Mouse (Mus musculus): ENCODE data around the gene Tmem163. TPM values are rescaled to one million over a fixed set of nuclear protein-coding genes. Genes with fewer than 3 reads are reported as not detected.

Tmem163 gene
- polyA plus RNA-seq (2016; fragmentation: Nextera tagmentation; extraction: Ambion mirVana): 12.4 and 28.8 TPM in 2 replicates

DNA sequence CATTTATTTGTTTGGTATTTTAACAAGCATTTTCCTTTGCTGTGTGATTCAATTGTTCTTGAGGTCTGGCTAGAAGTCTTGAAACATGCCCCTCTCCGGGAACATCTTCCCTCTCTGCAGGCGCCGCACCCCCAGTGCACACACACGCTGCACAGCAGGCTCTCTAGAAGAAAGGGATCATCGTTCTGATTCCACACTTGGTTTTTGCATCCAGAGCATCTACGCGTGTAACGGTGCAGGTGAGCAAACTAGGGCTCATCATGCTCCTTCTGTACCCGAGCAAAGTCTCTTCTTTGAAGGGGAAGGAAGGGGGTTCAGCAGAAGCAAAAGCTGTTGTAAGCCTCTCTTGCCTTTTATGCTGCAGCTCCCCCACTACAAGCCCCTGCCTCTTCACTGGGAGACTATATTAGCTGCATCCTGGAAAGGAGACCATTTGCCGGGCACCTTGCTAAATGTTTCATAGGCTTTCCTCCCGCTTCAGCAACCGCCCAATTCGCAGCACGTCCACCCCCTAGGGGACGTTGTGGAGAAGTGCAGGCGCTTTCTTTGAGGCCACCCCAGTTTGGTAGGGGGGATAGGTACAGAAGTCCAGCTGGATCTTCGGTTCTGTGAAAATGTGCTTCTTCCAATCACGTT is at the start of gene Tmem163:
Gene Tmem163 (minus strand): TSS at position 51 of the 636 bp plus-strand sequence.
- H3K9me3 ChIP-seq: no peaks in the 10 kb centered on the region
- peak within 1 kb of the TSS; percentile 64 for H3K4me3 ChIP-seq
- peak within 1 kb of the TSS; percentile 86 for H3K27ac ChIP-seq
- peaks cover 56% of the 10 kb centered on the region for H3K27me3 ChIP-seq (ENCODE audit: insufficient read depth, poor library complexity, severe bottlenecking)
- DNase-seq (ENCODE audit: low spot score): peak; percentile 67
- WGBS: 12% methylated on average over 18 of the region's 18 CpGs
- peaks cover 32% of the 10 kb centered on the region for H3K4me1 ChIP-seq (replicated peaks)
- H3K36me3 ChIP-seq: no peaks in the 10 kb centered on the region

GRCm38 (mm10) chr1:127729096-127729495 is 49.7 kb upstream of the Tmem163 start, which contains the start of gene Acmsd:
Acmsd (plus strand) TSS chr1:127729413.
- no peak within 1 kb of the TSS for H3K27ac ChIP-seq
- no peaks in the 10 kb centered on the region for H3K27me3 ChIP-seq (ENCODE audit: insufficient read depth, poor library complexity, severe bottlenecking)
- no peaks in the 10 kb centered on the region for H3K36me3 ChIP-seq
- no peak within 1 kb of the TSS for H3K4me3 ChIP-seq
- H3K9me3 ChIP-seq: peaks cover 4% of the 10 kb centered on the region; the same call in 1 of the 2 replicates
- 0 out of 2 replicates have a peak, but pooled peaks cover 3% of the 10 kb centered on the region for H3K4me1 ChIP-seq (replicated peaks)
- no peak for DNase-seq (ENCODE audit: low spot score)
- WGBS: 90% methylated on average over 4 of the region's 4 CpGs

DNA sequence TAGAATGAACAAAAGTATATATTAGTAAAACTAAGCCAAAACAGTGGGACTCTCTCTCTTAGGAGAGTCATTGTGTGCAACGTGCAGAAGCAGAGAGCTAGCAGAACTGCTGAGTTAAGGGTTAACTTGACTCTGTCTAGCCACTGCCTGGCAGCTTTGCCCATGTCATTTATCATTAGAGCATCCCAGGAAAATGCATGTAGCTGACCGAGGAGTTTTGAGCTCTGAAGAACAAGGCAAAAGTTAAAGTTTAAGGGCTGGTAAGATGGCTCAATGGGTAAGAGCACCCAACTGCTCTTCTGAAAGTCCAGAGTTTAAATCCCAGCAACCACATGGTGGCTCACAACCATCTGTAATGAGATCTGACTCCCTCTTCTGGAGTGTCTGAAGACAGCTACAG is 44.2 kb upstream of the Tmem163 start:
- Histone ChIP-seq H3K9me3 (peaks cover under 1% of the 10 kb centered on the region; the same call in 1 of the 2 replicates), H3K4me3 (no peak overlapping the region), H3K27me3 (ENCODE audit: insufficient read depth, poor library complexity, severe bottlenecking) (no peaks in the 10 kb centered on the region), H3K4me1 (replicated peaks) (no peaks in the 10 kb centered on the region), H3K27ac (no peak overlapping the region), H3K36me3 (no peaks in the 10 kb centered on the region)
- no peak for DNase-seq (ENCODE audit: low spot score)
- WGBS: 72% methylated on average over 2 of the region's 2 CpGs

DNA sequence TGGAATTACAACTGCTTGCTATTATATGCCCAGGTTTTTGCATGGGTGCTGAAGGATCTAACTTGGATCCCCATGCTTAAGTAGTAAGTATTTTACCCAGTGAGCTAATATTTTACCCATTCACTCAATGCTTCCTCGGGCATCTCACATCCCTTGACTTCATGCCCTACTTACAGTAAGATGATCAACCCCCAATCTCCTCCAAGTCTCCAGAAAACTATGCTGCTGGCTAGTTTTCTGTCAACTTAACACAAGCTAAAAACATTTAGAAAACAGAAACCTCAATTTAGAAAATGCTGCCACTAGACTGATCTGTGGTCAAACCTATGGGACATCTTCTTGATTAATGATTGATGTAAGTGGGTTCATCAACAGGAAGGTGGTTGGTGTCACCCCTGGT is 38.9 kb upstream of the Tmem163 start:
- H3K27me3 ChIP-seq (ENCODE audit: insufficient read depth, poor library complexity, severe bottlenecking): no peaks in the 10 kb centered on the region
- H3K9me3 ChIP-seq: no peaks in the 10 kb centered on the region
- no peak for DNase-seq (ENCODE audit: low spot score)
- H3K36me3 ChIP-seq: no peaks in the 10 kb centered on the region
- 89% methylated on average over 1 of the region's 1 CpGs for WGBS
- no peak overlapping the region for H3K4me3 ChIP-seq
- H3K27ac ChIP-seq: no peak overlapping the region
- H3K4me1 ChIP-seq (replicated peaks): no peaks in the 10 kb centered on the region

DNA sequence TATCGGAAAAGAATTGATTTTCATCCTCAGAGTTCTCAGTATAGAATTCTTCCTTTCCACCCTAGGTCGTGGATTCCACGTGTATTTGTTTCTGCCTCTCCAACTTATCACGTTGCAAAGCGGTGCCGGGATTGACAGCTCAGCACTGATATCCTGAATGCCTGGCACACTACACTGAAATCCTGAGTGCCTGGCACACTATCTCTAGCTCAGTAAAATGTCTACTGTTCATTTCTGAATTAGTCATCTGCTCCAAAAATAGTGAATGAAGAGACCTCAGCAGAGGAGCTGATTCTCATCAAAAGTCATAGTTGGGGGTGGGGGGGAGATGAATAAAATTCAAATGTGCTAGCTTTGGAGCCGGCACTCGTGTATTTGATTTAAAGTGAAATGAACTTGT is 37.1 kb upstream of the Tmem163 start:
- Histone ChIP-seq H3K4me3 (no peak overlapping the region), H3K9me3 (no peaks in the 10 kb centered on the region), H3K27me3 (ENCODE audit: insufficient read depth, poor library complexity, severe bottlenecking) (no peaks in the 10 kb centered on the region), H3K36me3 (no peaks in the 10 kb centered on the region), H3K4me1 (replicated peaks) (no peaks in the 10 kb centered on the region), H3K27ac (no peak overlapping the region)
- no peak for DNase-seq (ENCODE audit: low spot score)
- 95% methylated on average over 8 of the region's 8 CpGs for WGBS

DNA sequence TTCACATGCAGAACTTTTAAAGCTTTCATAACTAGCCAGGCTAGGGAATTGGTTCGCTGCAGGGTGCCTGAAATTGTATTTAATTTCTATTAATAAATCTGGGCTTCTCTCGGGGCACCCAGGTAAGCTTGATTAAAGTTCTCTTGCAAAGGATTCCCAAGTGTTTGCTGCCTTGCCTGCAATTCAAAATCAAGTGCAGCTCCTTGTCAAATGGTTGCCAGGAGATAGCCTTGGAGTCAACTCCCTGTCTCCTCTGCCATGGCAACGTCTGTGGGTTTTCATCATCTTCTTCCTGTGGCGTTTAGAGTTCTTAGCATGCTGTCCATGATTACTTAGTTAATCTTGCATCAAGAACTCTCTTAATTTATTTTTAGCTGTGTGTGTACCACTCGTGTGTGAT is 26.9 kb upstream of the Tmem163 start:
- Histone ChIP-seq H3K27ac (no peak overlapping the region), H3K9me3 (no peaks in the 10 kb centered on the region), H3K4me3 (no peak overlapping the region), H3K27me3 (ENCODE audit: insufficient read depth, poor library complexity, severe bottlenecking) (no peaks in the 10 kb centered on the region), H3K36me3 (no peaks in the 10 kb centered on the region), H3K4me1 (replicated peaks) (no peaks in the 10 kb centered on the region)
- DNase-seq (ENCODE audit: low spot score): no peak
- 85% methylated on average over 5 of the region's 5 CpGs for WGBS

DNA sequence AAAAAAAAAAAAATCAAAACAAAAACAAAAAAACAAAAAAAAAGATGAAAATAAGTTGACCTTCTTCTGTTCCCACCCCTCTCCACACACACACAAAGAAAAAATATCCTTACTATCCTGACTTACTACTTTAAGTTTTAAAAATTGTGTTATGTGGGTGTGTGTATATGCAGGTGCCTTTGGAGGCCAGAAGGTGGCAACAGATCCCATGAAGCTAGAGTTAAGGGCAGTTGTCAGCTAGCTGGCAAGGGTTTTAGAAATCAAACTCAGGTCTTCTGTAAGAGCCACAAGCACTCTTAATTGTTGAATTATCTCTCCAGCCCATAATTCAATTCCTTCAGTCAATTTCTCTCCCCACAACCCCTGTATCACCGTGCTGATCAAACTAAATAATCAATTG is 22.8 kb upstream of the Tmem163 start:
- H3K36me3 ChIP-seq: no peaks in the 10 kb centered on the region
- H3K9me3 ChIP-seq: no peaks in the 10 kb centered on the region
- no peak overlapping the region for H3K4me3 ChIP-seq
- no peaks in the 10 kb centered on the region for H3K27me3 ChIP-seq (ENCODE audit: insufficient read depth, poor library complexity, severe bottlenecking)
- no peaks in the 10 kb centered on the region for H3K4me1 ChIP-seq (replicated peaks)
- no peak overlapping the region for H3K27ac ChIP-seq
- no peak for DNase-seq (ENCODE audit: low spot score)
- 74% methylated on average over 1 of the region's 1 CpGs for WGBS

DNA sequence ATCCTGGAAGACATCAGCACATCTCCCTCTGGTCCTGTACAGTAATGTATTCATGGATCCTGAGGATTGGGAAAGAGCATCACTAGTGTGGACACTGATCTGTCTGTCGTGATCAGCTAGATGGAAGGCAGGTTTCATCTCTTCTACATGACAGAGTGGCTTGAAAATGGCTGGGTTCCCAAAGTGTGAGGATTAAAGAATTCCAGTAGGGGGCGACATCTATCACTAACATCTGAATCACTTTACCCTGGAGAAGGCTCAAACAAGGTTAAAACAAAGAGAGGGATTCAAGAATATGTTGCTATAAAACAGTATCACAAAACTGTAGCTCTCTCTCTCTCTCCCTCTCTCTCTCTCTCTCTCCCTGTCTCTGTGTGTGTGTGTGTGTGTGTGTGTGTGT is 17.2 kb upstream of the Tmem163 start:
- Histone ChIP-seq H3K9me3 (no peaks in the 10 kb centered on the region), H3K27me3 (ENCODE audit: insufficient read depth, poor library complexity, severe bottlenecking) (no peaks in the 10 kb centered on the region), H3K4me3 (no peak overlapping the region), H3K36me3 (no peaks in the 10 kb centered on the region), H3K27ac (no peak overlapping the region), H3K4me1 (replicated peaks) (no peaks in the 10 kb centered on the region)
- WGBS: 24% methylated on average over 2 of the region's 2 CpGs
- no peak for DNase-seq (ENCODE audit: low spot score)

GRCm38 (mm10) chr1:127677661-127678580 is 1.4 kb downstream of the Tmem163 start:
- H3K36me3 ChIP-seq: no peaks in the 10 kb centered on the region
- H3K4me1 ChIP-seq (replicated peaks): peaks cover 32% of the 10 kb centered on the region
- peak overlapping the region; percentile 64 for H3K4me3 ChIP-seq
- peak overlapping the region; percentile 86 for H3K27ac ChIP-seq
- DNase-seq (ENCODE audit: low spot score): peak; percentile 58
- H3K9me3 ChIP-seq: no peaks in the 10 kb centered on the region
- 1% methylated on average over 64 of the region's 64 CpGs for WGBS
- H3K27me3 ChIP-seq (ENCODE audit: insufficient read depth, poor library complexity, severe bottlenecking): peaks cover 69% of the 10 kb centered on the region

- WGBS: under 1% methylated on average over 44 of the region's 44 CpGs
- Histone ChIP-seq H3K4me1 (replicated peaks) (peaks cover 32% of the 10 kb centered on the region), H3K9me3 (no peaks in the 10 kb centered on the region), H3K27ac (peak overlapping the region; percentile 86), H3K4me3 (peak overlapping the region; percentile 64), H3K27me3 (ENCODE audit: insufficient read depth, poor library complexity, severe bottlenecking) (peaks cover 71% of the 10 kb centered on the region), H3K36me3 (no peaks in the 10 kb centered on the region)
- peak; percentile 67 for DNase-seq (ENCODE audit: low spot score)
Measured at GRCm38 (mm10) chr1:127677131-127677631, 2.2 kb downstream of the Tmem163 start.

DNA sequence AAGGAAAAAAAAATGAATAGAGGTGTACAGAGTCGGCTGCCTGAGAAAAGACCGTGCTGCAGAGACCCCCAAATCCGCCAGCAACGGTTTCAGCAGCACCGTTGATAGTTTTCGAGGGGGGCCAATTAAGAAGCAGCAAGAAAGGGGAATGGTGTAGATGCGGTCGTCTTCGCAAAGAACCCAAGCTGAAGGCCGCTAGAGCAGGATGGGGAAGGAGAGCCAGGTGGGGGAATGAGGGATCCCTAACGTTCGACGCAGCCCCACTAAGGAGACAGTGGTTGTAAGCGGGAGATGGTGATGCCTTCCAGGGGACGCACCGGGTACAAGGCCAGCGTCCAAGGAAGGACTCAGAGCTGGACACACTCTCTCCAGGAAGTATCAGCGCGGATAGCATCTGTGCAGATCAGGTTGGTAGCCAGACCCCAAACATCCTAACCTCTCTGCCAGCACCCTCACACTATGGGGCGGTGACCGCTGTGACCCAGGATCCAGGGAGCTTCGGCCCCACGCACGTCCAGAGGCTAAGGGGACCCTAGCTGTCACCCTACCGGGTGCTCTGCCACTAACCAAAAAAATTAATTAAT is 2.7 kb downstream of the Tmem163 start:
- H3K4me1 ChIP-seq (replicated peaks): peaks cover 32% of the 10 kb centered on the region
- peak; percentile 39 for DNase-seq (ENCODE audit: low spot score)
- H3K27me3 ChIP-seq (ENCODE audit: insufficient read depth, poor library complexity, severe bottlenecking): peaks cover 73% of the 10 kb centered on the region
- WGBS: 4% methylated on average over 25 of the region's 25 CpGs
- H3K9me3 ChIP-seq: no peaks in the 10 kb centered on the region
- no peaks in the 10 kb centered on the region for H3K36me3 ChIP-seq
- H3K4me3 ChIP-seq: peak overlapping the region; percentile 64
- H3K27ac ChIP-seq: peak overlapping the region; percentile 86

DNA sequence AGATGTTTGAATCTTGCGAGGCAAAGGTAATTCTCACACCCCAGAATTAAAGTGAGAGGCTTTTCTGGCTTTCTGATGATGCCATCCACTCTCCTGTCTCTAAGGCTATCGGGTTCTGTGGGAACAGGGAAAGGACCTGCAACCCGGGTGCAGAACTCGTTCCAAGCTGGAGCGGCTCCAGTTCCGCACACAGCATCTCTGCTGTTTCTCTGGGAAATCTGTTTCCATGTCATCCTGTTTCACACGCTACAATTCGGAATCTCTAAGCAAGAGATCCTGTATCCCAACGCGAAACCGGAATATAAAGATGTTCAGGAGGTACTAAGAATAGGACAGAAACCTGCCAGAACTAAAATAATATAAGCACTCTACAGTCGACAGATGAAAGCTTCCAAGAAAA is 3.2 kb downstream of the Tmem163 start:
- Histone ChIP-seq H3K9me3 (no peaks in the 10 kb centered on the region), H3K4me1 (replicated peaks) (peaks cover 32% of the 10 kb centered on the region), H3K27me3 (ENCODE audit: insufficient read depth, poor library complexity, severe bottlenecking) (peaks cover 73% of the 10 kb centered on the region), H3K27ac (peak overlapping the region; percentile 86; the same call in 1 of the 2 replicates), H3K4me3 (peak overlapping the region; percentile 64), H3K36me3 (no peaks in the 10 kb centered on the region)
- WGBS: 26% methylated on average over 12 of the region's 12 CpGs
- peak; percentile 13 for DNase-seq (ENCODE audit: low spot score)
